8 mouse cellular contexts compared by ENCODE assay signal in the genomic region with DNA sequence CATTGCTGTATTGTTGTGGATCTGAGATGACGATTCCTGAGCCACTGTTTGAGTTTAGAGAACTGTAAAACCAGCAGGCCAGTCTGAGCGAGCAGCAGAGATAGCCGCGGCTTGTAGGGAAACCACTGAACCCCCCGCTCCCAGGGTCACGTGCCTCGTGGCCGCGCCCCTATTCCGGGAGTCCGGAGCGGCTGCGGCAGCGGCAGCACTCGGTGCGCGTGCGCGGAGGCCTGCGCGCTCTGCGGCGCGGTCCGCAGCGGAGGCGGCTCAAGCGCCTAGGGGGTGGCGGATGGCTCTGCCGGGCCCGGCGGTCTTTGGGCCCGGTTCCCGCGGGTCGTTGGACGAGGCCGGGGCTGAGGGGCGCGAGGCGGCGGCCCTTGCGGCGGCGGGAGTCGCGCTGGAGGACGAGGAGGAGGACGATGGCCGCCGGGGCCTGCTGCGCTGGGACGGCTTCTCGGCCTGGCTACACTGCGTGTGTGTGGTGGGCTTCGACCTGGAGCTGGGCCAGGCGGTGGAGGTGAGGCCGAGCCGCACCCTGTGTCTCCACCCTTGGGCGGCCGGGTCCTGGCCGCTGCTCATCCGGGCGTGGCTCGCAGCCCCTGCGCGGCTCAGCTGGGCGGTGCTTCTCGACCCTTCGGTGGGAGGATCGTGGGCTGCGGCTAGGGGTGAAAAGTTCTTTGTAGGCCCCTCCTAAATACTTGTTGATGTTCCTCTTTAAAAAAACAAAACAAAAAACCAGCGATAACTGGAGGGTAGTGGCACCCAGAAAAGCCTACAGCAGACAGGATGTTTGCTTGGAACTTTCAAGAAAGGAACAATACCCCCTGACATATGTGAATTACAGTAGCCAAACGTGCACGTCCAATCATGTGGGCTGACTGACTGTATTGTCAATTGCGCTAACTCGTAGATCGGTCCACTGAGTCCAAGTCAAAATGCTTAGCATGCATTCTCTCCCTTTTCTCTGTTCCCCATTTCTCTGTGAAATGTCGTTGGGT. TPM values are rescaled to one million over a fixed set of nuclear protein-coding genes. Genes with fewer than 3 reads are reported as not detected.
A peak's percentile ranks its signal among the peaks of the same experiment; 100 is the strongest.
DNase-seq lines count a peak whose midpoint lies in the region; ATAC-seq and TF ChIP-seq lines count a peak whose summit lies in the region.

No protein-coding gene starts in this region.

- no peaks in the 10 kb centered on the region for H3K27me3 ChIP-seq in CH12.LX (replicated peaks)
- H3K27me3 ChIP-seq in forebrain, embryonic 12.5 days, result no peaks in the 10 kb centered on the region
- no peaks in the 10 kb centered on the region for H3K27me3 ChIP-seq in liver, postnatal 0 days (ENCODE audit: insufficient read depth, low read length)
- no peaks in the 10 kb centered on the region; the same call in 1 of the 2 replicates for H3K27me3 ChIP-seq in neural tube, embryonic 14.5 days (ENCODE audit: control insufficient read depth, insufficient read depth, low read length)

- WGBS in forebrain, embryonic 12.5 days, result under 1% methylated on average over 78 of the region's 79 CpGs
- WGBS in large intestine, adult 2 months, result under 1% methylated on average over 79 of the region's 79 CpGs
- WGBS in liver, postnatal 0 days (ENCODE audit: insufficient replicate concordance), result under 1% methylated on average over 68 of the region's 79 CpGs
- WGBS in neural tube, embryonic 14.5 days, result under 1% methylated on average over 79 of the region's 79 CpGs

- H3K9me3 ChIP-seq in CH12.LX (replicated peaks; ENCODE audit: low read length), result peaks cover 8% of the 10 kb centered on the region
- no peaks in the 10 kb centered on the region for H3K9me3 ChIP-seq in forebrain, embryonic 12.5 days
- H3K9me3 ChIP-seq in liver, postnatal 0 days (ENCODE audit: low read length), result no peaks in the 10 kb centered on the region
- H3K9me3 ChIP-seq in neural tube, embryonic 14.5 days (ENCODE audit: control insufficient read depth, low read length), result no peaks in the 10 kb centered on the region

- dilution Hi-C loops in CH12.LX (cut with MboI; ENCODE audit: extremely low pct_ligation_motif_present, extremely low pct_unique_long_range_greater_than_20kb, low sequenced_read_pairs), result no loop called here

- TF ChIP-seq RAD21 in CH12.LX (IDR thresholded peaks at IDR 0.05; ENCODE audit: low read depth, low read length), result no peak

- TF ChIP-seq CTCF in CH12.LX (conservative IDR thresholded peaks at IDR 0.05 in 1 of 2, IDR thresholded peaks at IDR 0.05 in 1 of 2; ENCODE audit: low read depth in 2 of 2, low read length in 2 of 2), result no peak
- TF ChIP-seq CTCF in liver, postnatal 0 days (IDR thresholded peaks at IDR 0.05; ENCODE audit: low read depth), result no peak

- peak overlapping the region; percentile 97 for H3K4me2 ChIP-seq in CH12.LX (ENCODE audit: insufficient read depth, low read depth, poor library complexity, severe bottlenecking)
- H3K4me2 ChIP-seq in forebrain, embryonic 12.5 days, result peak overlapping the region; percentile 69
- H3K4me2 ChIP-seq in liver, postnatal 0 days (ENCODE audit: low read depth, low read length), result peak overlapping the region; percentile 85
- peak overlapping the region; percentile 91 for H3K4me2 ChIP-seq in neural tube, embryonic 14.5 days (ENCODE audit: low read depth, low read length)

- H3K27ac ChIP-seq in CH12.LX (ENCODE audit: insufficient read depth, low read depth), result peak overlapping the region; percentile 89
- peak overlapping the region; percentile 95 for H3K27ac ChIP-seq in forebrain, embryonic 12.5 days
- H3K27ac ChIP-seq in liver, postnatal 0 days (ENCODE audit: low read depth), result peak overlapping the region; percentile 100
- peak overlapping the region; percentile 96 for H3K27ac ChIP-seq in neural tube, embryonic 14.5 days (ENCODE audit: low read depth, low read length)

- DNase-seq in CH12.LX (ENCODE audit: extremely low read depth), result peak; percentile 83
- peak; percentile 89 for DNase-seq in c-Kit-positive CD71-positive TER-119-negative erythroid progenitor cells, embryonic 14.5 days (ENCODE audit: low read depth)
- DNase-seq in heart, postnatal 10 days, result peak; percentile 91 to 92
- DNase-seq in large intestine, adult 2 months (ENCODE audit: low read depth, low spot score), result peak; percentile 71
- peak; percentile 93 for DNase-seq in liver, postnatal 0 days
- DNase-seq in testis, postnatal 10 days (ENCODE audit: low spot score), result peak; percentile 91

- peaks cover 0 to 23% of the 10 kb centered on the region in 2 experiments; a peak in 2 of 4 replicates for H3K4me1 ChIP-seq in CH12.LX (ENCODE audit: control insufficient read depth in 1 of 2, insufficient read depth in 2 of 2)
- H3K4me1 ChIP-seq in forebrain, embryonic 12.5 days, result peaks cover 8% of the 10 kb centered on the region
- peaks cover 6% of the 10 kb centered on the region for H3K4me1 ChIP-seq in liver, postnatal 0 days (ENCODE audit: insufficient read depth)
- peaks cover 14% of the 10 kb centered on the region; the same call in 1 of the 2 replicates for H3K4me1 ChIP-seq in neural tube, embryonic 14.5 days (ENCODE audit: control insufficient read depth, insufficient read depth, low read length)

- peak; percentile 93 for TF ChIP-seq POLR2A in CH12.LX (IDR thresholded peaks at IDR 0.05; ENCODE audit: low read depth, low read length)

- TF ChIP-seq EP300 in CH12.LX (IDR thresholded peaks at IDR 0.05; ENCODE audit: low read length), result no peak
- no peak for TF ChIP-seq EP300 in liver, postnatal 0 days (IDR thresholded peaks at IDR 0.05; ENCODE audit: low read depth)

- peak; percentile 96 for ATAC-seq in forebrain, embryonic 12.5 days (ENCODE audit: low FRiP score)
- ATAC-seq in liver, postnatal 0 days, result peak; percentile 96
- ATAC-seq in neural tube, embryonic 14.5 days (ENCODE audit: low read depth), result peak; percentile 97

- H3K36me3 ChIP-seq in CH12.LX (replicated peaks in 1 of 2; ENCODE audit: control insufficient read depth in 1 of 2, insufficient read depth in 1 of 2, low read length in 1 of 2), result peaks cover 0 to 13% of the 10 kb centered on the region in 2 experiments
- peaks cover 5% of the 10 kb centered on the region; the same call in 1 of the 2 replicates for H3K36me3 ChIP-seq in forebrain, embryonic 12.5 days (replicated peaks)
- no peaks in the 10 kb centered on the region for H3K36me3 ChIP-seq in liver, postnatal 0 days (replicated peaks; ENCODE audit: insufficient read depth, low read length)
- H3K36me3 ChIP-seq in neural tube, embryonic 14.5 days (ENCODE audit: control insufficient read depth, insufficient read depth, low read length), result no peaks in the 10 kb centered on the region

- peak overlapping the region; percentile 100 for H3K9ac ChIP-seq in CH12.LX (ENCODE audit: insufficient read depth, low read depth)
- H3K9ac ChIP-seq in forebrain, embryonic 12.5 days, result peak overlapping the region; percentile 99
- peak overlapping the region; percentile 100 for H3K9ac ChIP-seq in liver, postnatal 0 days (replicated peaks)
- H3K9ac ChIP-seq in neural tube, embryonic 14.5 days (replicated peaks; ENCODE audit: low read depth, low read length), result peak overlapping the region; percentile 100

- peak overlapping the region; percentile 87 to 99 (median 88) for H3K4me3 ChIP-seq in CH12.LX (replicated peaks in 1 of 3; ENCODE audit: low read depth in 2 of 3, low read length in 2 of 3, poor library complexity in 1 of 3)
- peak overlapping the region; percentile 91 for H3K4me3 ChIP-seq in forebrain, embryonic 12.5 days (replicated peaks)
- H3K4me3 ChIP-seq in liver, postnatal 0 days (ENCODE audit: low read depth, low read length), result peak overlapping the region; percentile 100
- H3K4me3 ChIP-seq in neural tube, embryonic 14.5 days (ENCODE audit: low read depth, low read length), result peak overlapping the region; percentile 97

- intact Hi-C loops in heart, postnatal 10 days (cut with DNase I), result loop anchor here (1.0 to 2.0 kb wide), 2 partner anchors 44 to 89 kb away; no protein-coding TSS in a partner anchor

- peaks cover 11% of the 10 kb centered on the region for H3K79me2 ChIP-seq in CH12.LX (replicated peaks; ENCODE audit: control insufficient read depth, extremely low read depth, insufficient read depth, poor library complexity, severe bottlenecking)

- in situ Hi-C loops in CH12.LX (cut with MboI; ENCODE audit: low pct_ligation_motif_present, low pct_unique_long_range_greater_than_20kb, low sequenced_read_pairs), result no loop called here

TF ChIP-seq in CH12.LX, 34 proteins besides CTCF, POLR2A, EP300 and RAD21 (continues in another document):
- TF ChIP-seq MXI1 (IDR thresholded peaks at IDR 0.05; ENCODE audit: low read depth, low read length) (peak; percentile 73), IRF4 (IDR thresholded peaks at IDR 0.05; ENCODE audit: low read depth, low read length) (peak; percentile 56; the same call in 1 of the 2 replicates), E2F4 (IDR thresholded peaks at IDR 0.05; ENCODE audit: insufficient replicate concordance, low read depth, low read length) (no peak)

RNA-seq across cellular contexts. Expression of gene Dennd6a, which starts 6.0 kb away (rescaled TPM):
- total RNA-seq in CH12.LX (2012; rRNA removed) (6.5 and 7.3 TPM in 2 replicates), CH12.LX (2014; rRNA removed) (21.2 and 22.9 TPM in 2 replicates)
- polyA plus RNA-seq in CH12.LX (2012; ENCODE audit: insufficient read length, low read depth), result 11.9 and 13.0 TPM in 2 replicates
- polyA plus RNA-seq in forebrain, embryonic 12.5 days (2016; fragmentation: Nextera tagmentation; extraction: Ambion mirVana), result 29.1 and 31.9 TPM in 2 replicates
- 10 to 100 TPM; 26.1 to 26.2 TPM for total RNA-seq in heart, postnatal 10 days (2021)
- polyA plus RNA-seq in large intestine, adult 2 months (2012; rRNA removed), result 6.3 and 11.8 TPM in 2 replicates
- polyA plus RNA-seq in liver, postnatal 0 days (2015; fragmentation: Nextera tagmentation; extraction: Ambion mirVana), result 9.9 and 11.8 TPM in 2 replicates
- polyA plus RNA-seq in neural tube, embryonic 14.5 days (2014; fragmentation: Nextera tagmentation; extraction: Ambion mirVana), result 17.8 and 18.8 TPM in 2 replicates

RNA-seq across cellular contexts. Expression of gene Slmap, which starts 44.9 kb away (rescaled TPM):
- total RNA-seq in CH12.LX (2012; rRNA removed) (17.2 and 19.0 TPM in 2 replicates), CH12.LX (2014; rRNA removed) (51.0 and 54.2 TPM in 2 replicates)
- 61.0 and 64.0 TPM in 2 replicates for polyA plus RNA-seq in CH12.LX (2012; ENCODE audit: insufficient read length, low read depth)
- 21.1 and 21.6 TPM in 2 replicates for polyA plus RNA-seq in forebrain, embryonic 12.5 days (2016; fragmentation: Nextera tagmentation; extraction: Ambion mirVana)
- total RNA-seq in heart, postnatal 10 days (2021), result 100 to 1,000 TPM; 351 to 367 TPM
- polyA plus RNA-seq in large intestine, adult 2 months (2012; rRNA removed), result 13.3 and 20.7 TPM in 2 replicates
- polyA plus RNA-seq in liver, postnatal 0 days (2015; fragmentation: Nextera tagmentation; extraction: Ambion mirVana), result 11.7 and 12.3 TPM in 2 replicates
- 18.4 and 22.6 TPM in 2 replicates for polyA plus RNA-seq in neural tube, embryonic 14.5 days (2014; fragmentation: Nextera tagmentation; extraction: Ambion mirVana)

RNA-seq across cellular contexts. Expression of gene Arf4, which starts 58.2 kb away (rescaled TPM):
- total RNA-seq in CH12.LX (2012; rRNA removed) (43.3 and 50.7 TPM in 2 replicates), CH12.LX (2014; rRNA removed) (66.6 and 74.2 TPM in 2 replicates)
- polyA plus RNA-seq in CH12.LX (2012; ENCODE audit: insufficient read length, low read depth), result 84.0 and 86.4 TPM in 2 replicates
- polyA plus RNA-seq in forebrain, embryonic 12.5 days (2016; fragmentation: Nextera tagmentation; extraction: Ambion mirVana), result 560 and 584 TPM in 2 replicates
- total RNA-seq in heart, postnatal 10 days (2021), result 100 to 1,000 TPM; 127 to 134 TPM
- 127 and 159 TPM in 2 replicates for polyA plus RNA-seq in large intestine, adult 2 months (2012; rRNA removed)
- polyA plus RNA-seq in liver, postnatal 0 days (2015; fragmentation: Nextera tagmentation; extraction: Ambion mirVana), result 196 and 201 TPM in 2 replicates
- 553 and 578 TPM in 2 replicates for polyA plus RNA-seq in neural tube, embryonic 14.5 days (2014; fragmentation: Nextera tagmentation; extraction: Ambion mirVana)

Comparison
In these comparisons a context has a peak if more than half of its experiments do, and no peak if none do; other contexts are left out.
1. Peak in every context shown above with its lines: DNase-seq, ATAC-seq, H3K4me3 ChIP-seq and H3K27ac ChIP-seq.